Mouse (Mus musculus) liver, embryonic 14.5 days (tissue): ENCODE data around the gene Mtmr14.

Experiments
- CTCF ChIP-seq: IDR thresholded peaks from 2 replicates; pipeline ENCODE4 v1.5.1; 2016; ENCODE audit warnings: antibody characterized with exemption, low read depth, control low read depth
- EP300 ChIP-seq: IDR thresholded peaks from 2 replicates; pipeline ENCODE4 v1.6.1; 2016; ENCODE audit warnings: antibody characterized with exemption, low read depth

DNA sequence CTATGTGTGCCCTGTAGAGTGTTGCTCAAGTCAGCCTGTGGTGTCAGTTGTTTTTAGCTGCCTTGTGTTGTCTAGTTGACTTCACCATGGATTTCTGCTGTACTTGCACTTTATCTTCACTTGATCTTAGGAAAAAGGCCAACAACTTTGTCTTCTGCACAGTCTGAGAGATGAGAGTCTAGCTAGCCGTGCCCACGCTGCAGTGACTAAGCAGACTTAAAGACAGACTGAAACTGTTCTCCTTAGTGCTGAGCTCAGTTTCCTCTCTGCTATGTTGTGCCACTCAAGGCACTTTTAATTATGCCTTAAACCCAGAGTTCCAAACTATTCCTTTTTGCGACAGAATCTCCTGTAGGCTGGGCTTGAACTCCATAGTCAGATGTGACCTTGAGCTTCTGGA, 78.3 kb downstream of the Mtmr14 start:
- TF ChIP-seq EP300: no peak
- no peak for TF ChIP-seq CTCF
